Mouse (Mus musculus) neural tube, embryonic 11.5 days (tissue): ENCODE results near the gene Fstl3. TPM values are rescaled to one million over a fixed set of nuclear protein-coding genes. Genes with fewer than 3 reads are reported as not detected.

ENCODE experiments used
- ATAC-seq: fragments of 200-750 bp; cut with Nextera tagmentation; 2 replicates; pipeline ENCODE4 v1.8.0; 2017; ENCODE audit warnings: moderate number of reproducible peaks, mild to moderate bottlenecking, moderate TSS enrichment, moderate library complexity; ENCODE audit not compliant: insufficient read depth, low FRiP score, low TSS enrichment
- DNase-seq: peaks from one replicate; pipeline ENCODE4 v3.0.0-alpha.2; 2015; ENCODE audit warnings: low spot score
- H3K27ac ChIP-seq: fragments of 300-500 bp; sonication (generic); 2 replicates; pipeline ENCODE4 v1.5.1; 2014; ENCODE audit warnings: low read depth, mild to moderate bottlenecking, low read length
- H3K27me3 ChIP-seq: fragments of 300-500 bp; sonication (generic); 2 replicates; pipeline ENCODE4 v1.6.1; 2014; ENCODE audit warnings: mild to moderate bottlenecking, low read length, mixed read lengths; ENCODE audit not compliant: control insufficient read depth, insufficient read depth
- H3K36me3 ChIP-seq: fragments of 300-500 bp; sonication (generic); 2 replicates; pipeline ENCODE4 v1.6.1; 2014; ENCODE audit warnings: mild to moderate bottlenecking, low read length, moderate library complexity, mixed read lengths; ENCODE audit not compliant: control insufficient read depth, insufficient read depth
- H3K4me1 ChIP-seq: fragments of 300-500 bp; sonication (generic); 2 replicates; pipeline ENCODE4 v1.6.1; 2014; ENCODE audit warnings: low read length, mixed read lengths; ENCODE audit not compliant: control insufficient read depth, insufficient read depth
- H3K4me2 ChIP-seq: fragments of 300-500 bp; sonication (generic); 2 replicates; pipeline ENCODE4 v1.6.1; 2014; ENCODE audit warnings: low read depth, mild to moderate bottlenecking, moderate library complexity
- H3K4me3 ChIP-seq: fragments of 300-500 bp; sonication (generic); 2 replicates; pipeline ENCODE4 v1.5.1; 2014; ENCODE audit warnings: low read depth, low read length
- H3K9ac ChIP-seq: fragments of 300-500 bp; sonication (generic); 2 replicates; pipeline ENCODE4 v1.6.1; 2014; ENCODE audit warnings: mild to moderate bottlenecking, low read length
- H3K9me3 ChIP-seq: fragments of 300-500 bp; sonication (generic); 2 replicates; pipeline ENCODE4 v1.6.1; 2016; ENCODE audit warnings: low read length; ENCODE audit not compliant: control insufficient read depth
- WGBS: fragments of 180-500 bp; shearing (Covaris S2); extraction: QIAGEN DNeasy Blood & Tissue Kit; methylation state at CpG from one replicate; pipeline ENCODE4 v1.1.7; 2014; 5-methylcytosine and 5-hydroxymethylcytosine counted together
- polyA plus RNA-seq: library from polyadenylated mRNA; unstranded; fragments of >200 nt; fragmentation: Nextera tagmentation; extraction: Ambion mirVana; gene quantifications from 2 replicates; pipeline ENCODE4 v1.2.1, GENCODE M21; 2014

Gene Fstl3
- polyA plus RNA-seq, 1 experiment from 2014 or later = 1.3 TPM

DNA sequence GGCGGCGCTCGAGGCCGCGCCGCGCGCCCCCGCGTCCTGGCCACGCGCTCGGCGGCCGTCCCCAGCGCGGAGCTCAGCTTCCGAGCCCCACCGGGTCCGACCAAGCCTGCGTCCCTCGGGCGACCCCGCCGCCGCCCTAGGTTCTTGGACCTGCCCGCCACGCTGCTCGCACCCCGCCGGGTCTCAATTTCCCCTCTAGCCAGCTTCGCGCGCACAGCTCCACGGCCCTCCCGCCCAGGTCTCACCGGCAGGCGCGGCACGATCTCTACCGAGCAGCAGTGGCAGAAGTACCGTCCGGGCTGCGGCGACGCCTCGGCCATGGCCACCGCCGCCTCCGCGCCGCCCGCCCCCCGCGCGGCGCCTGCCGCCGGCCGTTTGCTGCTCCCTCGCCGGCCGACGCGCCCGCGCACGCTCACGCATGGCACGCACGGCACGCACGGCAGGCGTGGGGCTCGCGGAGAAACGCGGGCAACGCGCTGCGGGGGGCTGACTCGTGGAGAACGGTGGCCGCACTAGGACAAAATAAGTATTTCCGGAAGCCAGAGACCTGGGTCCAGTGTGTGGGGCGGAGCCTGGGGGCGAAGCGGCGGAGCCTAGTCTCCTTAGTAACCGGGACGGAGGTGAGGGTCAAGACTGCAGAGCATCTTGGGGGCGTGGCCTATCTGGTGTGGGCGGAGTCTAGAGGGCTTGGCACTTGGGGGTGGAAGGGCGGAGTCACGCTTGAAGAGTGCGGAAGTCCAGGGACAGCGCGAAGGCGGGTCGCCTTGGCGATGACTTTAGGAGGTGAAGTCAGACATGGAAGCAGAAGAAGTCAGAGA is 10.4 kb upstream of the Fstl3 start, which contains the start of gene Rnf126:
TSS of gene Rnf126 (minus strand) at position 445 of the 818 bp plus-strand sequence.
- Histone ChIP-seq H3K4me3 (peak within 1 kb of the TSS; percentile 94), H3K27me3 (no peaks in the 10 kb centered on the region), H3K9ac (peak within 1 kb of the TSS; percentile 97), H3K9me3 (no peaks in the 10 kb centered on the region), H3K27ac (peak within 1 kb of the TSS; percentile 89), H3K36me3 (peaks cover 3% of the 10 kb centered on the region), H3K4me2 (peak within 1 kb of the TSS; percentile 87), H3K4me1 (peaks cover 22% of the 10 kb centered on the region)
- WGBS = under 1% methylated on average over 97 of the region's 101 CpGs
- ATAC-seq (peak; percentile 90), DNase-seq (peak; percentile 99)

DNA sequence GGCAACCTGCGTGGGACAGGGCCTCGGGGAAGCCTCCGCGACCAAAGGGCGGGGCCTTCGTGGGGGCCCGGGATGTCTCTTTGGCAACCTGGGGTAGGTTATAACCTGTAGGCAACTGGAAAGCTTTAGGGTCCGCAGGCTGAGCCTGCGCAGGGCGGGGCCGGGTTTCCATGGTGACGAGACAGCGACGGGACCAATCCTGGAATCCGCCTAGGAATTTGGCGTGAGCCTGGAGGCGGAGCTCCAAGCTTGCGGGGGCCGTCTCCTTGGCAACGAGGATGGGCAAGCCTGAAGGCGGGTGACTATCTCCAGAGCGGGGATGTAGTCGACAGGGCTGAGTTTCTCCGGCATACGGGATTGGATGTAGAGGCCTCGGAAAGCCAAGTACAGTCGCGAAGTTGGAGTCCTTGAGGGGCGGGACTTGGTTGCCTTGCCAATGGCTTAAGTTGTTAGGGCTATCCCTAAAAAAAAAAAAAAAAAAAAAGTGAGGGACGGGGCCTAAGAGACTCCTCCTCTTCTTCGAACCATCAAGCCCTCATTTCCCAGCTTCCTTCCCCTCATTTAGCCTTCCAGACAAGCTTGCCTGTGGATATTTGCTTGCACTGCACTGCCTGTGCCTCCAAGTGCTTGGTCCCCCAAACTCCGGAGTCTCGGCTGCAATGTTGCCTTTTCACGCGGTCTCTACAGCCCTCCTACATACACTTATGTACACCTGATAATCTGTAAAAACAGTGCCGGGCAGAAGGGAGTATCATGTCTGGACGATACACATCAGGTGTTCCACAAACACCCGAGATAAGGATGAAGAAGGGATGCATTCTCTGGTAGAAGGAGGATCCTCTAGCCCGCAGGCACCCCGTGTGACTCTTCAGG is 9.5 kb upstream of the Fstl3 start:
- WGBS = 13% methylated on average over 39 of the region's 40 CpGs

DNA sequence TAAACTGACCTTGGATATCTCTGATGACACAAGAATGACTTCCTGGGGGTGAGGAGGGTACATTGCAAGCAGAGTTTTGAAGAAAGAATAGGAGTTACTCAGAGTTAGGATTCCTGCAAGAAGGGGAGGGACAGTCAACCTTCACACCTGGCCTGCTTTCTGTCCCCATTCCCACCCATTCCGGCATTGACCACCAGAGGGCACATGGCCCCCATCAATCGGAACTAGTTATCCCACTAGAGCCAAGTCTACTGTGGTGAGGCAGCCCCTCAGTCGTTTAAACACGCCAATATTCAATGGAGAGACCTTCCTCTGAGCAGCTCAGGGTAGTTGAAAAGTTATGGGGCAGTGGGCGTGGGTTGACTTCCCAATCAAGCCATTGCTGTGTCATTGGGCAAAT is 8.7 kb upstream of the Fstl3 start:
- Histone ChIP-seq H3K27me3 (no peaks in the 10 kb centered on the region), H3K4me2 (0 out of 2 replicates have a peak overlapping the region, but pooled peaks have one; percentile 4), H3K27ac (no peak overlapping the region), H3K36me3 (no peaks in the 10 kb centered on the region), H3K9me3 (no peaks in the 10 kb centered on the region), H3K9ac (no peak overlapping the region), H3K4me3 (no peak overlapping the region), H3K4me1 (peaks cover 22% of the 10 kb centered on the region)
- peak; percentile 83 for DNase-seq
- ATAC-seq = no peak
- WGBS = 0% methylated on average over 5 of the region's 5 CpGs

More for the DNA sequence above, 9.5 kb upstream of the Fstl3 start:
- no peaks in the 10 kb centered on the region for H3K27me3 ChIP-seq
- no peaks in the 10 kb centered on the region for H3K9me3 ChIP-seq
- peak overlapping the region; percentile 94 for H3K4me3 ChIP-seq
- H3K27ac ChIP-seq = peak overlapping the region; percentile 56
- peaks cover 22% of the 10 kb centered on the region for H3K4me1 ChIP-seq
- DNase-seq = peak; percentile 93
- H3K4me2 ChIP-seq = peak overlapping the region; percentile 87
- ATAC-seq = peak; percentile 80
- H3K9ac ChIP-seq = no peak overlapping the region
- no peaks in the 10 kb centered on the region for H3K36me3 ChIP-seq

DNA sequence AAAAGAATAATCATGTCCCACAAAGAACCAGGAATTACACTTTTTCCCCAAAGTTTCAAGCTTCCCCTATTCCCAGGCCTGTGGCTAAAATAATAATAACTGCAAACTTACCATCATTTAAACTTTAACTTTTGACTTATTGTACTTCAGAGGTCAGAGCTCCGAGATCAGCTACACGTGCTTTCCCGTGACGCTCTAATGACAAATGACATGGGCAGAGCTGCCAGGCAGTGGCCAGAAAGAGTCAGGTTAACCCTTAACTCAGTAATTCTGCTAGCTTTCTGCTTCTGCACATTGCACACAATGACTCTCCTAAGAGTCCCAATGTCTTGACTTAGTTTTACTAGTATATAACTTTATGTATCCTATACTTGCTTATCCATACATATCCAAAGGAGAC is 7.7 kb upstream of the Fstl3 start:
- Histone ChIP-seq H3K36me3 (no peaks in the 10 kb centered on the region), H3K4me1 (peaks cover 22% of the 10 kb centered on the region)
- no peak for ATAC-seq

DNA sequence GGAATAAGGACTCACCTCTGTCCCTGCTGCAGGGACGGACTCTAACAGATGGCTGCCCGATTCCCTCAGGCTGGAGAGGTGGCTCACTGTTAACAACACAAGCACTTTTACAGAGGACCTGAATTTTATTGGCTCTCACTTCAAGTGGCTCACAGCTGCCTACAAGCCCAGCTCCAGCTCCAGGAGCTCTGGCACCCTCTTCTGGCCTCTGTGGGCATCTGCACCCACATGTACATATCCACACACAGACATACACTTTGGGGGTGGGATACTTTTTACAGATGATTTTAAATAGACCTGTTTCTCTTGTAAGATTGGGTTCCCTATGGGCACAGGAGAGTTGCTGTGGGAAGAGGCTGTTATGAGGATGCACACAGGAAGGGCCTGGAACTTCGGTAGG is 4.8 kb upstream of the Fstl3 start:
- no peak for ATAC-seq
- H3K4me2 ChIP-seq = no peak overlapping the region
- H3K9me3 ChIP-seq = no peaks in the 10 kb centered on the region
- H3K27me3 ChIP-seq = peaks cover 4% of the 10 kb centered on the region
- peaks cover 8% of the 10 kb centered on the region; the same call in 1 of the 2 replicates for H3K4me1 ChIP-seq
- DNase-seq = no peak
- H3K27ac ChIP-seq = no peak overlapping the region
- H3K9ac ChIP-seq = no peak overlapping the region
- no peaks in the 10 kb centered on the region for H3K36me3 ChIP-seq
- 81% methylated on average over 3 of the region's 3 CpGs for WGBS
- H3K4me3 ChIP-seq = no peak overlapping the region

More for the DNA sequence above, 7.7 kb upstream of the Fstl3 start:
- H3K4me3 ChIP-seq = no peak overlapping the region
- H3K9ac ChIP-seq = no peak overlapping the region
- no peak for DNase-seq
- no peak overlapping the region for H3K27ac ChIP-seq
- no peaks in the 10 kb centered on the region for H3K27me3 ChIP-seq
- WGBS = 31% methylated on average over 4 of the region's 4 CpGs
- H3K9me3 ChIP-seq = no peaks in the 10 kb centered on the region
- H3K4me2 ChIP-seq = no peak overlapping the region

DNA sequence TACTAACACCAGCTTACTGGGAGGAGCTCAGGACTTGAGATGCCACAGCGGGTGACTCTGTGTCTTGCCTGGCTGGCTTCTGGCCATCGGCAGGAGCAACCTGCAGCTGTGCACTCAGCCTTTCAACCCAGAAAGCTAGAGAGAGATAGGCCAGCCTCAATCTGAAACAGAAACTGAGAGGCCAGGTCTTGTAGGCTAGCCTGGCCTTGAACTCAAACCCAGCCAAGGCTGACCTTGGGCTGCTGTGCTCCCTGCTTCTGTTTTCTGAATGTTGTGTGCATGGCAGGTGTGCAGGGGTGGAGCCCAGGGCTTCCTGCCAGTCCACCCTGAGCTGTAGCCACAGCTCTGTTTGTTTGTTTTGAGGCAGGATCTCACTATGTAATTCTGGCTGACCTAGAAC is 3.9 kb upstream of the Fstl3 start:
- H3K4me2 ChIP-seq = no peak overlapping the region

DNA sequence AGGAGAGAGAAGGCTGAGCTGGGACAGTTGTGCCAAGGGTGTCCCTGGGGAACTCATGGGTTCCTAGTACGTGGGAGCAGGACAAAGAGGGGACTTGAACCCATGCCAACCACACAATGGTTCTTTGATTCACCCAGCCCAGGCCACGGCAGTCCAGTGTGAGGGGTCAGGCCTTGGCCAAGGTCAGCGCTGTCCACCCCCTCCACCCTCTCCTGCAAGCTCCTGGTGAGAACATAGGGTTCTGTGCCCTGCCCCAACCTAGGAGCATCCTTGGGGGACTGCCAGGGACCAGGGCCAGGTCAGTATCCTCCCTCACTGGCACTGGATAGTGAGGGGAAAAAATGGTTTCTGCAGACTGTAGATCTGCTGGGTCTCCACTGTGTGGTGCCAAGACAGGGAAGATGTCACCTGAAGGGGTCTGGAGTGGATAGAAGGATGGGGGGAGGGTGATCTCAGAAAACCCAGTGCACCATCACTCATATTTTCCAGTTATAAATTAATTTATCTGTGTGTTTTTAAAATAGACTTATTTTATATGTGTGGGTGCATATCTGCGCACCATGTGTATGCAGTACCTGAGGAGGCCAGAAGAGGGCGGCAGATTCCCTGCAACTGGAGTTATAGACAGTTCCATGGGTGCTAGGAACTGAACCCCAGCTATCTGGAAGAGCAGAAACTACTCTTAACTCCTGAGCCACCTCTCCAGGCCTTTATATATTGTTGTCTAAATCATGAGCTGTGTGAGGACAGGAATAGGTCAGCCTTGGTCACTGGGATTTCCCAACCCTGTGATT is 2.4 kb upstream of the Fstl3 start:
- Histone ChIP-seq H3K4me2 (no peak overlapping the region), H3K4me3 (no peak overlapping the region), H3K9ac (no peak overlapping the region), H3K27me3 (peaks cover 25% of the 10 kb centered on the region), H3K27ac (no peak overlapping the region), H3K4me1 (peaks cover 3% of the 10 kb centered on the region; the same call in 1 of the 2 replicates), H3K9me3 (no peaks in the 10 kb centered on the region), H3K36me3 (no peaks in the 10 kb centered on the region)
- ATAC-seq (no peak), DNase-seq (no peak)
- 72% methylated on average over 5 of the region's 5 CpGs for WGBS

More for the DNA sequence above, 3.9 kb upstream of the Fstl3 start:
- no peak for ATAC-seq
- Histone ChIP-seq H3K27me3 (peaks cover 13% of the 10 kb centered on the region), H3K4me3 (no peak overlapping the region), H3K9me3 (no peaks in the 10 kb centered on the region), H3K36me3 (no peaks in the 10 kb centered on the region), H3K9ac (no peak overlapping the region), H3K27ac (no peak overlapping the region), H3K4me1 (peaks cover 4% of the 10 kb centered on the region)
- WGBS = 96% methylated on average over 2 of the region's 2 CpGs
- no peak for DNase-seq

DNA sequence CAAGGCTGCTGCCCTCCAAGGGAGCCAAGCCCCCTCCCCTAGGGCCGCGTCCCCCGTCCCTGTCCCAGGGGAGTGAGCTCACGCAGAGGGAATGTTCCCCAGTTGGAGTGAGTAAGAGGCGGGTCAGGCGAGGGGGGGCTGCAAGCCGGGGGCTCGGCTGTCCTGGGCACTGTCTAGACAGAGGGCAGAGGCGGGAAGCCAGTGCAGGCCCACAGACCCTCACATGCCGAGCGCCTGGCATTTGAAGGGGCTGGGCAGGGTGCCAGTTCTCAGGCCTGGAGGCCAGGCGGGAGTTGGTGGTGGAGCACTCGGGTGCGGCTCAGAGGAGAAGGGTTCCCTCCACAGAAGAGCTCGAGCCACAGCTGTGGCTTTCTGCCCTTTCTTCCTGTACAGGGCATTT is 934 bp downstream of the Fstl3 start:
- Histone ChIP-seq H3K27me3 (peaks cover 34% of the 10 kb centered on the region), H3K4me2 (no peak overlapping the region), H3K9me3 (no peaks in the 10 kb centered on the region), H3K4me3 (0 out of 2 replicates have a peak overlapping the region, but pooled peaks have one; percentile 0), H3K9ac (no peak overlapping the region), H3K4me1 (peaks cover 3% of the 10 kb centered on the region; the same call in 1 of the 2 replicates), H3K27ac (no peak overlapping the region), H3K36me3 (no peaks in the 10 kb centered on the region)
- WGBS = 16% methylated on average over 15 of the region's 15 CpGs
- no peak for ATAC-seq
- no peak for DNase-seq
